9 mouse cellular contexts compared by ENCODE assay signal in genomic region chr2:166148672-166149332, GRCm38 (mm10). TPM values are rescaled to one million over a fixed set of nuclear protein-coding genes. Genes with fewer than 3 reads are reported as not detected.
DNase-seq lines count a peak whose midpoint lies in the region; ATAC-seq and TF ChIP-seq lines count a peak whose summit lies in the region.
"Had no signal": no experiment of that assay in that cellular context is flagged by ENCODE, and none has a peak within 500 bp of the region (broad histone marks: within the 10 kb centered on the region; RNA-seq: fewer than 3 reads in every experiment).

No protein-coding gene starts in this region.

- peaks cover 45% of the 10 kb centered on the region for H3K4me1 ChIP-seq in lung, embryonic 14.5 days (ENCODE audit: insufficient read depth)
- H3K4me1 ChIP-seq in heart, embryonic 12.5 days (replicated peaks), result peaks cover 99% of the 10 kb centered on the region
- H3K4me1 ChIP-seq in neural tube, embryonic 13.5 days (replicated peaks), result peaks cover 95% of the 10 kb centered on the region

- no peaks in the 10 kb centered on the region; the same call in 1 of the 2 replicates for H3K27me3 ChIP-seq in lung, embryonic 14.5 days (ENCODE audit: insufficient read depth, low read length)
- no peaks in the 10 kb centered on the region for H3K27me3 ChIP-seq in heart, embryonic 12.5 days (replicated peaks)
- peaks cover 40% of the 10 kb centered on the region for H3K27me3 ChIP-seq in neural tube, embryonic 13.5 days

- no peak overlapping the region for H3K9ac ChIP-seq in lung, embryonic 14.5 days
- H3K9ac ChIP-seq in heart, embryonic 12.5 days, result peak overlapping the region; percentile 47
- no peak overlapping the region for H3K9ac ChIP-seq in neural tube, embryonic 13.5 days
- H3K9ac ChIP-seq: lung, embryonic 15.5 days had no signal

- 24% methylated on average over 13 of the region's 13 CpGs for WGBS in lung, embryonic 14.5 days
- 32% methylated on average over 13 of the region's 13 CpGs for WGBS in heart, embryonic 12.5 days
- WGBS in neural tube, embryonic 13.5 days, result 40% methylated on average over 13 of the region's 13 CpGs

- no peaks in the 10 kb centered on the region for H3K9me3 ChIP-seq in lung, embryonic 14.5 days (ENCODE audit: low read depth, low read length)
- no peaks in the 10 kb centered on the region for H3K9me3 ChIP-seq in heart, embryonic 12.5 days (replicated peaks)
- no peaks in the 10 kb centered on the region for H3K9me3 ChIP-seq in neural tube, embryonic 13.5 days
- H3K9me3 ChIP-seq: lung, embryonic 15.5 days had no signal

- TF ChIP-seq CTCF in lung, embryonic 14.5 days (IDR thresholded peaks at IDR 0.05; ENCODE audit: low read depth), result no peak

- ATAC-seq in lung, embryonic 14.5 days (ENCODE audit: insufficient read depth), result no peak
- no peak for ATAC-seq in heart, embryonic 12.5 days (ENCODE audit: insufficient number of reproducible peaks, low FRiP score)
- no peak for ATAC-seq in neural tube, embryonic 13.5 days (ENCODE audit: low read depth)

- peak overlapping the region; percentile 15; the same call in 1 of the 2 replicates for H3K27ac ChIP-seq in lung, embryonic 14.5 days (ENCODE audit: low read depth)
- peak overlapping the region; percentile 59 for H3K27ac ChIP-seq in heart, embryonic 12.5 days (ENCODE audit: poor library complexity, severe bottlenecking)
- H3K27ac ChIP-seq in neural tube, embryonic 13.5 days (replicated peaks), result 0 out of 2 replicates have a peak overlapping the region, but pooled peaks have one; percentile 18
- H3K27ac ChIP-seq: lung, embryonic 15.5 days had no signal

- no peak overlapping the region for H3K4me3 ChIP-seq in lung, embryonic 14.5 days (ENCODE audit: low read depth, low read length)
- H3K4me3 ChIP-seq in heart, embryonic 12.5 days, result no peak overlapping the region
- H3K4me3 ChIP-seq in neural tube, embryonic 13.5 days, result no peak overlapping the region
- H3K4me3 ChIP-seq: lung, embryonic 15.5 days had no signal

- DNase-seq in lung, embryonic 14.5 days, result peak; percentile 39
- DNase-seq in lung, postnatal 14 days, result no peak
- DNase-seq in embryo, embryonic 9.5 days (ENCODE audit: extremely low spot score), result peak; percentile 53
- DNase-seq in thymus, postnatal 4 days, result no peak
- no peak for DNase-seq in gastrocnemius, adult 8-10 months (ENCODE audit: low spot score in 2 of 2)
- DNase-seq: thymus, adult 2 months had no signal

- H3K36me3 ChIP-seq in lung, embryonic 14.5 days (ENCODE audit: insufficient read depth), result no peaks in the 10 kb centered on the region
- no peaks in the 10 kb centered on the region for H3K36me3 ChIP-seq in heart, embryonic 12.5 days
- H3K36me3 ChIP-seq in neural tube, embryonic 13.5 days, result no peaks in the 10 kb centered on the region
- H3K36me3 ChIP-seq: lung, embryonic 15.5 days had no signal

- H3K4me2 ChIP-seq in lung, embryonic 14.5 days, result no peak overlapping the region
- 0 out of 2 replicates have a peak overlapping the region, but pooled peaks have one; percentile 7 for H3K4me2 ChIP-seq in heart, embryonic 12.5 days
- H3K4me2 ChIP-seq in neural tube, embryonic 13.5 days, result no peak overlapping the region
- H3K4me2 ChIP-seq: lung, embryonic 15.5 days had no signal

RNA-seq across cellular contexts. Expression of gene Sulf2, which starts 6.7 kb away (rescaled TPM):
- polyA plus RNA-seq in lung, embryonic 14.5 days (2014; fragmentation: Nextera tagmentation; extraction: Ambion mirVana), result 51.1 and 57.6 TPM in 2 replicates
- 136 and 137 TPM in 2 replicates for polyA plus RNA-seq in heart, embryonic 12.5 days (2016; fragmentation: Nextera tagmentation; extraction: Ambion mirVana)
- 116 and 122 TPM in 2 replicates for polyA plus RNA-seq in neural tube, embryonic 13.5 days (2015; fragmentation: Nextera tagmentation; extraction: Ambion mirVana)
- total RNA-seq in gastrocnemius, adult 8-10 months (2022), result 1 to 10 TPM; 6.0 to 9.9 (median 7.1) TPM

Comparison
In these comparisons a context has a peak if more than half of its experiments do, and no peak if none do; other contexts are left out.
1. DNase-seq: peak in lung, embryonic 14.5 days (single experiment) and embryo, embryonic 9.5 days (single experiment); none in lung, postnatal 14 days (single experiment), thymus, postnatal 4 days (single experiment) and gastrocnemius, adult 8-10 months (0 of 2).
2. Peak in every context shown above with its lines, with median percentiles within 50 percentile points of each other: H3K27ac ChIP-seq.